9 mouse cellular contexts compared by ENCODE assay signal in the genomic region with DNA sequence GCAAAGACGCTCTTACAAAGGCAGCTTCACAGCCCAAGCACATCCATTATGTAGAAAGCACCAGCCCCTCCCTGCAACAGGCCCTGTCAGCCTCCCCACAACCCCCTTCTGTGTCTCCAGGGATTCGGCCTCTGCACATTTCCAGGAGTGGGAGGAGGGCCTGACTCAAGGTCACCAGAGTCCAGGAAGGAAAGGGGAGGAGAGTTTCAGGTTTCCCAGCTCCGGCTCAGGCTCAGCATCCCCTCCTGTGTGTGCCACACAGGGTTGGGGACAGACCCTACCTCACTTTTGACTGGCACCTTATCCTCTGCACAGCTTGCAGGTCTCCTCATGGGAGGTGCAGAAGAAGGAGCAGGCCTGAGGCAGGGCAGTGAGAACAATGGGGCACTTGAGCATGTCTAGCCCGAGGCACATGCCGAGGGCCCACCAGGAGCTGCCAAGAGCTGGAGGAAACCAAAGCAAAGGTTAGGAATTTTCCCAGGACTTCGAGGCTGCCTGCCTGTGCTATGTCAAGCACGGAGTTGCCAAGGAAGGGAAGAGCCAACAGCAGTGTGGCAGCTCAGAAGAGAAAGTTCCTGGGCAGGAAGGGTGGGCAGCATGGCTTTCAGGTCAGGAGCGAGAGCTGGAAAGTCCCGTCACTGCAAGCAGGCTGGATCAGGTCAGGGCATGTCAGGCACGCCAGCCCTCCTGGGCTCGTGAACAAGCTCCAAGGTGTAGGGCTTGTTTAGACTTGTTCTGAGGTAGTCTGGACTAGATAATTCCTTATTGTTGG. TPM values are rescaled to one million over a fixed set of nuclear protein-coding genes. Genes with fewer than 3 reads are reported as not detected.
DNase-seq lines count a peak whose midpoint lies in the region; ATAC-seq and TF ChIP-seq lines count a peak whose summit lies in the region.
"Had no signal": no experiment of that assay in that cellular context is flagged by ENCODE, and none has a peak within 500 bp of the region (broad histone marks: within the 10 kb centered on the region; RNA-seq: fewer than 3 reads in every experiment).

No protein-coding gene starts in this region.

- H3K4me3 ChIP-seq in intestine, embryonic 14.5 days (ENCODE audit: low read depth, low read length) = no peak overlapping the region
- H3K4me3 ChIP-seq in intestine, postnatal 0 days (ENCODE audit: low read depth, low read length) = no peak overlapping the region
- H3K4me3 ChIP-seq in embryonic facial prominence, embryonic 15.5 days (replicated peaks) = no peak overlapping the region
- no peak overlapping the region for H3K4me3 ChIP-seq in limb, embryonic 11.5 days (ENCODE audit: low read depth, low read length)

- peak overlapping the region; percentile 6; the same call in 1 of the 2 replicates for H3K4me2 ChIP-seq in intestine, embryonic 14.5 days (ENCODE audit: low read length)
- no peak overlapping the region for H3K4me2 ChIP-seq in intestine, postnatal 0 days (replicated peaks; ENCODE audit: low read depth)
- no peak overlapping the region for H3K4me2 ChIP-seq in embryonic facial prominence, embryonic 15.5 days (replicated peaks)
- H3K4me2 ChIP-seq in limb, embryonic 11.5 days (ENCODE audit: low read depth, severe bottlenecking) = no peak overlapping the region; the same call in 1 of the 2 replicates

- peak; percentile 29 for ATAC-seq in intestine, embryonic 14.5 days (replicated peaks; ENCODE audit: low FRiP score, low TSS enrichment, low read depth)
- no peak for ATAC-seq in intestine, postnatal 0 days
- peak; percentile 22; the same call in 1 of the 2 replicates for ATAC-seq in embryonic facial prominence, embryonic 15.5 days (ENCODE audit: insufficient number of reproducible peaks, low FRiP score, low TSS enrichment, low read depth)
- peak; percentile 67 for ATAC-seq in limb, embryonic 11.5 days (ENCODE audit: insufficient number of reproducible peaks, low FRiP score, low TSS enrichment, low read depth)

- H3K9ac ChIP-seq in intestine, embryonic 14.5 days (ENCODE audit: low read length) = no peak overlapping the region
- H3K9ac ChIP-seq in intestine, postnatal 0 days (ENCODE audit: low read depth, low read length) = no peak overlapping the region
- no peak overlapping the region for H3K9ac ChIP-seq in embryonic facial prominence, embryonic 15.5 days
- H3K9ac ChIP-seq in limb, embryonic 11.5 days (ENCODE audit: low read length) = no peak overlapping the region; the same call in 1 of the 2 replicates
- H3K9ac ChIP-seq: liver, embryonic 14.5 days had no signal

- peak overlapping the region; percentile 59 for H3K27ac ChIP-seq in intestine, embryonic 14.5 days (ENCODE audit: low read depth)
- no peak overlapping the region for H3K27ac ChIP-seq in intestine, postnatal 0 days (ENCODE audit: low read depth, low read length)
- peak overlapping the region; percentile 68 for H3K27ac ChIP-seq in embryonic facial prominence, embryonic 15.5 days (replicated peaks)
- H3K27ac ChIP-seq in limb, embryonic 11.5 days (replicated peaks; ENCODE audit: low read depth, low read length) = peak overlapping the region; percentile 79
- H3K27ac ChIP-seq: liver, embryonic 14.5 days had no signal

- 29% methylated on average over 11 of the region's 11 CpGs for WGBS in intestine, embryonic 14.5 days
- 56% methylated on average over 11 of the region's 11 CpGs for WGBS in intestine, postnatal 0 days
- WGBS in embryonic facial prominence, embryonic 15.5 days = 26% methylated on average over 11 of the region's 11 CpGs
- WGBS in limb, embryonic 11.5 days = 46% methylated on average over 11 of the region's 11 CpGs

- no peaks in the 10 kb centered on the region for H3K36me3 ChIP-seq in intestine, embryonic 14.5 days (ENCODE audit: control insufficient read depth, insufficient read depth, low read length)
- no peaks in the 10 kb centered on the region for H3K36me3 ChIP-seq in intestine, postnatal 0 days (ENCODE audit: control insufficient read depth, insufficient read depth)
- no peaks in the 10 kb centered on the region for H3K36me3 ChIP-seq in embryonic facial prominence, embryonic 15.5 days
- H3K36me3 ChIP-seq in limb, embryonic 11.5 days (ENCODE audit: control insufficient read depth, insufficient read depth, low read length) = no peaks in the 10 kb centered on the region

- H3K27me3 ChIP-seq in intestine, embryonic 14.5 days (replicated peaks; ENCODE audit: control insufficient read depth, insufficient read depth, low read length) = no peaks in the 10 kb centered on the region
- H3K27me3 ChIP-seq in intestine, postnatal 0 days (replicated peaks; ENCODE audit: control insufficient read depth, insufficient read depth, low read length) = no peaks in the 10 kb centered on the region
- H3K27me3 ChIP-seq in embryonic facial prominence, embryonic 15.5 days = no peaks in the 10 kb centered on the region
- no peaks in the 10 kb centered on the region for H3K27me3 ChIP-seq in limb, embryonic 11.5 days (ENCODE audit: control insufficient read depth, insufficient read depth, low read length)

- no peak for TF ChIP-seq CTCF in intestine, postnatal 0 days (IDR thresholded peaks at IDR 0.05; ENCODE audit: low read depth)

- intact Hi-C loops in heart, postnatal 25 days (cut with DNase I) = no loop called here

- DNase-seq in intestine, embryonic 14.5 days (ENCODE audit: low spot score) = no peak
- peak; percentile 62 for DNase-seq in heart, postnatal 25 days (ENCODE audit: low spot score)
- peak; percentile 67 for DNase-seq in limb, embryonic 11.5 days (ENCODE audit: low spot score)
- peak; percentile 40 for DNase-seq in retina, postnatal 1 day
- DNase-seq in c-Kit-positive CD71-positive TER-119-positive erythroid progenitor cells, embryonic 14.5 days (ENCODE audit: low spot score) = no peak
- no peak for DNase-seq in cerebellum, postnatal 36 days

- H3K9me3 ChIP-seq in intestine, embryonic 14.5 days (ENCODE audit: control insufficient read depth, low read length) = no peaks in the 10 kb centered on the region
- no peaks in the 10 kb centered on the region for H3K9me3 ChIP-seq in intestine, postnatal 0 days (ENCODE audit: control insufficient read depth)
- no peaks in the 10 kb centered on the region for H3K9me3 ChIP-seq in embryonic facial prominence, embryonic 15.5 days (replicated peaks)
- H3K9me3 ChIP-seq in limb, embryonic 11.5 days (ENCODE audit: control insufficient read depth, low read length) = no peaks in the 10 kb centered on the region

- H3K4me1 ChIP-seq in intestine, embryonic 14.5 days (replicated peaks; ENCODE audit: control insufficient read depth, insufficient read depth, low read length) = peaks cover 22% of the 10 kb centered on the region
- H3K4me1 ChIP-seq in intestine, postnatal 0 days (replicated peaks; ENCODE audit: control insufficient read depth, insufficient read depth, low read length) = no peaks in the 10 kb centered on the region
- H3K4me1 ChIP-seq in embryonic facial prominence, embryonic 15.5 days = peaks cover 27% of the 10 kb centered on the region
- peaks cover 8% of the 10 kb centered on the region for H3K4me1 ChIP-seq in limb, embryonic 11.5 days (ENCODE audit: control insufficient read depth, insufficient read depth, low read length)

RNA-seq across cellular contexts. Expression of a gene that starts 3.5 kb away (rescaled TPM):
- 8.1 and 8.2 TPM in 2 replicates for polyA plus RNA-seq in intestine, embryonic 14.5 days (2014; fragmentation: Nextera tagmentation; extraction: Ambion mirVana)
- polyA plus RNA-seq in intestine, postnatal 0 days (2015; fragmentation: Nextera tagmentation; extraction: Ambion mirVana) = 5.6 and 5.7 TPM in 2 replicates
- 8.4 and 8.8 TPM in 2 replicates for polyA plus RNA-seq in embryonic facial prominence, embryonic 15.5 days (2015; fragmentation: Nextera tagmentation; extraction: Ambion mirVana)
- 10 to 100 TPM; 38.6 to 43.2 TPM for total RNA-seq in heart, postnatal 25 days (2021)
- 5.8 and 6.3 TPM in 2 replicates for polyA plus RNA-seq in limb, embryonic 11.5 days (2014; fragmentation: Nextera tagmentation; extraction: Ambion mirVana)

RNA-seq across cellular contexts. Expression of a gene that starts 4.2 kb away (rescaled TPM):
- polyA plus RNA-seq in intestine, embryonic 14.5 days (2014; fragmentation: Nextera tagmentation; extraction: Ambion mirVana) = 45.5 and 49.5 TPM in 2 replicates
- 28.9 and 29.3 TPM in 2 replicates for polyA plus RNA-seq in intestine, postnatal 0 days (2015; fragmentation: Nextera tagmentation; extraction: Ambion mirVana)
- polyA plus RNA-seq in embryonic facial prominence, embryonic 15.5 days (2015; fragmentation: Nextera tagmentation; extraction: Ambion mirVana) = 3.4 and 6.3 TPM in 2 replicates
- 1 to 10 TPM; 5.9 to 6.5 TPM for total RNA-seq in heart, postnatal 25 days (2021)
- polyA plus RNA-seq in limb, embryonic 11.5 days (2014; fragmentation: Nextera tagmentation; extraction: Ambion mirVana) = 3.1 and 3.5 TPM in 2 replicates

RNA-seq across cellular contexts. Expression of a gene that starts 23.5 kb away (rescaled TPM):
- polyA plus RNA-seq in intestine, embryonic 14.5 days (2014; fragmentation: Nextera tagmentation; extraction: Ambion mirVana) = not detected in 2 replicates
- not detected in 2 replicates for polyA plus RNA-seq in intestine, postnatal 0 days (2015; fragmentation: Nextera tagmentation; extraction: Ambion mirVana)
- 154 and 196 TPM in 2 replicates for polyA plus RNA-seq in embryonic facial prominence, embryonic 15.5 days (2015; fragmentation: Nextera tagmentation; extraction: Ambion mirVana)
- not detected for total RNA-seq in heart, postnatal 25 days (2021)
- not detected in 2 replicates for polyA plus RNA-seq in limb, embryonic 11.5 days (2014; fragmentation: Nextera tagmentation; extraction: Ambion mirVana)

Comparison
In these comparisons a context has a peak if more than half of its experiments do, and no peak if none do; other contexts are left out.
1. DNase-seq: peak in heart, postnatal 25 days (single experiment), limb, embryonic 11.5 days (single experiment) and retina, postnatal 1 day (single experiment); none in intestine, embryonic 14.5 days (single experiment), c-Kit-positive CD71-positive TER-119-positive erythroid progenitor cells, embryonic 14.5 days (single experiment) and cerebellum, postnatal 36 days (0 of 2).
2. RNA of a gene that starts 23.5 kb away (polyA plus RNA-seq): 154 to 196 TPM in embryonic facial prominence, embryonic 15.5 days; not detected in intestine, postnatal 0 days, not detected in intestine, embryonic 14.5 days and not detected in limb, embryonic 11.5 days; every median in the first group is over 100 times any median in the second.